19 mouse cellular contexts compared by ENCODE assay signal in genomic region chr6:119225226-119225625, GRCm38 (mm10). TPM values are rescaled to one million over a fixed set of nuclear protein-coding genes. Genes with fewer than 3 reads are reported as not detected.
DNase-seq lines count a peak whose midpoint lies in the region; ATAC-seq and TF ChIP-seq lines count a peak whose summit lies in the region.
"Had no signal": no experiment of that assay in that cellular context is flagged by ENCODE, and none has a peak within 500 bp of the region (broad histone marks: within the 10 kb centered on the region; RNA-seq: fewer than 3 reads in every experiment).

No protein-coding gene starts in this region.

- TF ChIP-seq POLR2A in cerebellum, adult 2 months (IDR thresholded peaks at IDR 0.05; ENCODE audit: borderline replicate concordance, insufficient read depth, low read length) = no peak

- H3K4me3 ChIP-seq in cerebellum, adult 2 months (replicated peaks; ENCODE audit: insufficient read depth, low read depth, low read length) = no peak overlapping the region
- no peak overlapping the region for H3K4me3 ChIP-seq in neural tube, embryonic 15.5 days (replicated peaks)
- no peak overlapping the region for H3K4me3 ChIP-seq in liver, embryonic 11.5 days (ENCODE audit: low read depth, low read length)
- H3K4me3 ChIP-seq: limb, embryonic 13.5 days; liver, embryonic 15.5 days; myocyte had no signal

- H3K27ac ChIP-seq in cerebellum, adult 2 months (ENCODE audit: insufficient read depth, low read length) = no peak overlapping the region
- peak overlapping the region; percentile 70 for H3K27ac ChIP-seq in neural tube, embryonic 15.5 days (replicated peaks)
- no peak overlapping the region for H3K27ac ChIP-seq in liver, embryonic 11.5 days (ENCODE audit: low read depth, low read length)
- H3K27ac ChIP-seq: limb, embryonic 13.5 days; liver, embryonic 15.5 days had no signal

- peaks cover 17% of the 10 kb centered on the region for H3K4me1 ChIP-seq in cerebellum, adult 2 months (ENCODE audit: control insufficient read depth, insufficient read depth, low read length)
- peaks cover 25% of the 10 kb centered on the region for H3K4me1 ChIP-seq in neural tube, embryonic 15.5 days
- H3K4me1 ChIP-seq in liver, embryonic 11.5 days (replicated peaks; ENCODE audit: control insufficient read depth, insufficient read depth, low read length) = no peaks in the 10 kb centered on the region
- H3K4me1 ChIP-seq: liver, embryonic 15.5 days had no signal

- no peak overlapping the region for H3K4me2 ChIP-seq in neural tube, embryonic 15.5 days
- H3K4me2 ChIP-seq in liver, embryonic 11.5 days = no peak overlapping the region
- H3K4me2 ChIP-seq: liver, embryonic 15.5 days had no signal

- H3K9ac ChIP-seq in neural tube, embryonic 15.5 days (replicated peaks) = no peak overlapping the region
- H3K9ac ChIP-seq in liver, embryonic 11.5 days (ENCODE audit: low read depth, low read length) = no peak overlapping the region
- H3K9ac ChIP-seq: limb, embryonic 13.5 days; liver, embryonic 15.5 days had no signal

- TF ChIP-seq CTCF in cerebellum, adult 2 months (IDR thresholded peaks at IDR 0.05; ENCODE audit: borderline replicate concordance, insufficient read depth, low read depth, low read length) = no peak

- H3K9me3 ChIP-seq in neural tube, embryonic 15.5 days (replicated peaks) = no peaks in the 10 kb centered on the region
- H3K9me3 ChIP-seq in liver, embryonic 11.5 days (ENCODE audit: control insufficient read depth, low read length) = no peaks in the 10 kb centered on the region
- H3K9me3 ChIP-seq: limb, embryonic 13.5 days; liver, embryonic 15.5 days had no signal

- DNase-seq in cerebellum, adult 2 months = peak; percentile 28 to 46
- no peak for DNase-seq in cerebellum, adult 11 months
- DNase-seq in gastrocnemius, postnatal 25 days = peak; percentile 8
- no peak for DNase-seq in gastrocnemius, adult 8-10 months (ENCODE audit: low spot score in 2 of 2)
- peak; percentile 31 to 40 for DNase-seq in right cerebral cortex, postnatal 10 days (ENCODE audit: low spot score in 2 of 2)
- DNase-seq in right cerebral cortex, postnatal 14 days = no peak
- DNase-seq in liver, embryonic 11.5 days (ENCODE audit: low spot score) = no peak
- DNase-seq: cerebellum, adult 11-12 months; gastrocnemius, postnatal 14 days; heart, postnatal 10 days; kidney, adult 9 months; kidney, postnatal 36 days; thymus, adult 18-20 months had no signal

- peak; percentile 40 for ATAC-seq in neural tube, embryonic 15.5 days (ENCODE audit: low FRiP score)
- no peak for ATAC-seq in liver, embryonic 11.5 days (replicated peaks; ENCODE audit: low FRiP score)
- ATAC-seq: inflammation-experienced regulatory T-cells, adult 6 months; lung, postnatal 0 days had no signal

- WGBS in cerebellum, adult 2 months = 28% methylated on average over 12 of the region's 12 CpGs
- WGBS in neural tube, embryonic 15.5 days = 72% methylated on average over 12 of the region's 12 CpGs
- WGBS in liver, embryonic 11.5 days = 80% methylated on average over 12 of the region's 12 CpGs

- H3K27me3 ChIP-seq in cerebellum, adult 2 months (ENCODE audit: control insufficient read depth, insufficient read depth, low read length) = no peaks in the 10 kb centered on the region
- H3K27me3 ChIP-seq in neural tube, embryonic 15.5 days (replicated peaks) = no peaks in the 10 kb centered on the region
- no peaks in the 10 kb centered on the region for H3K27me3 ChIP-seq in liver, embryonic 11.5 days (replicated peaks; ENCODE audit: control insufficient read depth, insufficient read depth, low read length)
- H3K27me3 ChIP-seq: limb, embryonic 13.5 days; liver, embryonic 15.5 days had no signal

- peaks cover 8% of the 10 kb centered on the region; the same call in 1 of the 2 replicates for H3K36me3 ChIP-seq in neural tube, embryonic 15.5 days
- no peaks in the 10 kb centered on the region for H3K36me3 ChIP-seq in liver, embryonic 11.5 days (ENCODE audit: control insufficient read depth, insufficient read depth, low read length)

RNA-seq across cellular contexts. Expression of gene Cacna2d4, which starts 11.1 kb away (rescaled TPM):
- polyA plus RNA-seq in cerebellum, adult 2 months (2012; rRNA removed) = 3.2 and 3.6 TPM in 2 replicates
- total RNA-seq in gastrocnemius, postnatal 25 days (2021) = 1 to 10 TPM; 1.5 to 2.3 TPM
- total RNA-seq in gastrocnemius, adult 8-10 months (2022) = 1 to 10 TPM in 3 of 4 experiments, under 1 TPM in 1; 0.11 to 2.2 (median 1.6) TPM
- 0.40 and 1.2 TPM in 2 replicates for polyA plus RNA-seq in neural tube, embryonic 15.5 days (2015; fragmentation: Nextera tagmentation; extraction: Ambion mirVana)
- 0.08 TPM in 1 of 2 replicates, not detected in the other for polyA plus RNA-seq in liver, embryonic 11.5 days (2014; fragmentation: Nextera tagmentation; extraction: Ambion mirVana)
- total RNA-seq: heart, postnatal 10 days had no signal
- polyA plus RNA-seq: limb, embryonic 13.5 days; liver, embryonic 15.5 days; myocyte had no signal

RNA-seq across cellular contexts. Expression of gene Cacna1c, which starts 29.0 kb away (rescaled TPM):
- polyA plus RNA-seq in cerebellum, adult 2 months (2012; rRNA removed) = 16.7 and 17.8 TPM in 2 replicates
- total RNA-seq in gastrocnemius, postnatal 25 days (2021) = 1 to 10 TPM; 2.1 to 2.7 TPM
- total RNA-seq in gastrocnemius, adult 8-10 months (2022) = 1 to 10 TPM in 2 of 4 experiments, under 1 TPM in 2; 0.61 to 1.3 (median 0.90) TPM
- polyA plus RNA-seq in neural tube, embryonic 15.5 days (2015; fragmentation: Nextera tagmentation; extraction: Ambion mirVana) = 7.1 and 7.4 TPM in 2 replicates
- 1.3 and 2.3 TPM in 2 replicates for polyA plus RNA-seq in liver, embryonic 11.5 days (2014; fragmentation: Nextera tagmentation; extraction: Ambion mirVana)
- polyA plus RNA-seq: myocyte had no signal

RNA-seq across cellular contexts. Expression of gene Dcp1b, which starts 50.2 kb away (rescaled TPM):
- polyA plus RNA-seq in cerebellum, adult 2 months (2012; rRNA removed) = 22.7 and 25.3 TPM in 2 replicates
- total RNA-seq in gastrocnemius, postnatal 25 days (2021) = 1 to 10 TPM; 3.9 to 4.2 TPM
- 1 to 10 TPM; 3.3 to 6.1 (median 4.4) TPM for total RNA-seq in gastrocnemius, adult 8-10 months (2022)
- 11.0 and 11.3 TPM in 2 replicates for polyA plus RNA-seq in neural tube, embryonic 15.5 days (2015; fragmentation: Nextera tagmentation; extraction: Ambion mirVana)
- 6.6 and 7.8 TPM in 2 replicates for polyA plus RNA-seq in liver, embryonic 11.5 days (2014; fragmentation: Nextera tagmentation; extraction: Ambion mirVana)

Comparison
In these comparisons a context has a peak if more than half of its experiments do, and no peak if none do; other contexts are left out.
1. DNase-seq: peak in cerebellum, adult 2 months (2 of 2), gastrocnemius, postnatal 25 days (single experiment) and right cerebral cortex, postnatal 10 days (2 of 2); none in cerebellum, adult 11 months (single experiment), gastrocnemius, adult 8-10 months (0 of 2), right cerebral cortex, postnatal 14 days (single experiment) and liver, embryonic 11.5 days (single experiment).